Mouse (Mus musculus) testis, adult 2 months (tissue): ENCODE data around the gene Pim1.

Experiments used
- CTCF ChIP-seq: fragments of 200-500 bp; IDR thresholded peaks from 2 replicates; pipeline ENCODE4 v1.5.1; 2012; ENCODE audit warnings: low read depth, mild to moderate bottlenecking, inconsistent platforms, low read length, moderate library complexity; ENCODE audit not compliant: control insufficient read depth, insufficient read depth, insufficient replicate concordance
- POLR2A ChIP-seq: fragments of 200-500 bp; IDR thresholded peaks from 2 replicates; pipeline ENCODE4 v1.6.1; 2012; ENCODE audit warnings: low read depth, mild to moderate bottlenecking, inconsistent platforms, low read length, moderate library complexity; ENCODE audit not compliant: control insufficient read depth

- TF ChIP-seq POLR2A (no peak), CTCF (no peak)
These were observed 1.3 kb upstream of the Pim1 start for GRCm38 (mm10) chr17:29488978-29489970.
